Mouse (Mus musculus) liver, embryonic 14 days (tissue): ENCODE results near the gene Olfr1467. TPM values are rescaled to one million over a fixed set of nuclear protein-coding genes. Genes with fewer than 3 reads are reported as not detected.

ENCODE experiments used
- polyA plus RNA-seq: library from polyadenylated mRNA; depleted of rRNA; stranded (reverse); fragments of >200 nt; gene quantifications from 2 replicates; pipeline ENCODE4 v1.2.3, GENCODE M21; 2012; rRNA removed

Gene Olfr1467
- not detected in 2 replicates for polyA plus RNA-seq

DNA sequence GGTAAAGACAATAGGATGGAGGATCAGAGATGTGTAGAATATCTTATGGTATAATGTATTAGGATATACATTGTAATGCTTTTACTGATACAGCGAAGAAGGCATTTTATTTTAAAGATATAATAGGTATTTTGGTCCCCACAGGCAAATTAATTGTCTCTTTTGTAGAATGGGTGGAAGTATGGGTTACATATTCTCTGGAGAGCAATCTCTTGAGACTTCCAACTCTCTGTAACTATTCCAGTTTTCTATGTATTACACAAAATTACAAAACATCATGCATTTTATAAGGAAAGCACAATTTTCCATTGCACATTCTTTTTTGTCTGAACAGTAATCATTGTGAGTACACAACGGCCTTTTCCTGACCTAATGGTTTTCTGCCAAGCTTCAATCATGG, at the start of gene Olfr1467:
Gene Olfr1467 (plus strand): TSS at position 301 of the 400 bp plus-strand sequence.

DNA sequence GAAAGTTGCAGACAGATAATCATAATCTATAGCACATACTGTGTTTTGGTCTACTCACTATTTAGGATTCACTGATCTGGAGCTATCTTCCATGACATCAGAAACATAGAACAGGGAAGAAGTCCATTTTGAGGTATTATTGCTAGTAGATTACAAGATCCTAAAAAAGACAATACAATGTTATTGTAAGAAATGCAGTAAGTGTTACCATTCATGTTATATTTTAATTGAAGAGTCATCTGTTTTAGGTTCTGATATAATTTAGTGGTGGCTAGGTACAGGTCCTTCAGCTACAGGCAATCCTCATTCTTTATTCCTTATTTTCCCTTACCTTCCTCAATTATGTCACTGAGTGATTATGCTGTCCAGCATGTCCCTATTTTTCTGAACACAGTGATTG, 46.6 kb upstream of the Olfr1467 start, which contains the start of gene Olfr1465:
Gene Olfr1465 (minus strand): TSS at position 101 of the 400 bp plus-strand sequence.

DNA sequence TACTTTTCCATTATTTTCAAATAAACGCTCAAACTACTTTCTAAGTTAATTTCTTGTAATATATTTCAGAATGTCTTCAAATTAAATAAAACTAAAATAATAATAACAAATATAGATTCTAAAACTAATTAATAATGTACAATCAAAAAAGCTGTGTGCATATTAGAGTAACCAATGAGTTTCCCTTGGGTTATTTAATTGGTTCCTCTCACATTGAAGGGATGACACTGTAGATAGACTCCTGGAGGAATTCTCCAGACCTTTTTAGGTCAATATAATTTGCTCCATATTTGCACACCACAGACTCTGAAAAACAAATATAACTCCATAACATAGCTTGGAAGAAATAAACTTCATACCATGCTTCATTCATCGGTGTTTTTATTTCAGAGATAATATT, 23.5 kb upstream of the Olfr1467 start, which contains the start of gene Olfr1466:
Gene Olfr1466 (plus strand): TSS at position 301 of the 400 bp plus-strand sequence.

DNA sequence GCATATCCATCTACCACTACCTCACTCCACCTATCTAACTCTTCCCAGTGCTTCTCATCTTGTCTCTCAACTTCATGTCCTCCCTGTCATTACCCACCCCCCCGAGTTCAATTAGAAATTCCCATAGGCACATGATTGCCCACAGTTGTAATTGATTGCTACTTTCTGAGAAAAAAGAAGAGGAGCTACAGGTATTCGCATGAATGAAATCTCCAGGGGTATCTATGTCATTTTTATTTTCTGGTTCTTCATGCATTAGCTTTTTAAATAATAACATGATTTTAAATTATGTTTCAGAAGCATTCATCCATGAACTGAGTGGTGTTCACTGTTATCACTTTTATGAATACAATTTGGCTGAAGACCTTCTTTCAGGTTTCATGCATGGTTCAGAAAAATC, 45.5 kb downstream of the Olfr1467 start, which contains the start of gene Olfr1469:
Gene Olfr1469 (plus strand): TSS at position 301 of the 400 bp plus-strand sequence.

Other genes with a start within 250 kb of the Olfr1467 start
- not detected in 2 replicates for gene Olfr1459, start 212.7 kb upstream of the Olfr1467 start, polyA plus RNA-seq
- gene Olfr1461, start 199.2 kb upstream of the Olfr1467 start, polyA plus RNA-seq, result not detected in 2 replicates
- not detected in 2 replicates for gene Olfr1462, start 176.5 kb upstream of the Olfr1467 start, polyA plus RNA-seq
- gene Olfr1463, start 130.9 kb upstream of the Olfr1467 start, polyA plus RNA-seq, result not detected in 2 replicates
- gene Olfr1465, start 46.7 kb upstream of the Olfr1467 start, polyA plus RNA-seq, result not detected in 2 replicates
- not detected in 2 replicates for gene Olfr1466, start 23.4 kb upstream of the Olfr1467 start, polyA plus RNA-seq
- gene Olfr1469, start 45.6 kb downstream of the Olfr1467 start, polyA plus RNA-seq, result not detected in 2 replicates
- gene Olfr1471, start 81.2 kb downstream of the Olfr1467 start, polyA plus RNA-seq, result not detected in 2 replicates
- gene Olfr1472, start 93.8 kb downstream of the Olfr1467 start, polyA plus RNA-seq, result not detected in 2 replicates
- gene Olfr1474, start 107.3 kb downstream of the Olfr1467 start, polyA plus RNA-seq, result not detected in 2 replicates
- not detected in 2 replicates for gene Olfr1475, start 118.0 kb downstream of the Olfr1467 start, polyA plus RNA-seq
- not detected in 2 replicates for gene Olfr1477, start 138.3 kb downstream of the Olfr1467 start, polyA plus RNA-seq
- not detected in 2 replicates for gene Olfr1480, start 165.7 kb downstream of the Olfr1467 start, polyA plus RNA-seq
- gene Olfr1484, start 221.3 kb downstream of the Olfr1467 start, polyA plus RNA-seq, result not detected in 2 replicates